Mouse (Mus musculus) kidney, postnatal 4 days (tissue): ENCODE data around the gene Carmil1.
"Not testable (repeated sequence)": the region's sequence is repeated elsewhere in the genome, so short reads cannot be mapped to it uniquely, and the experiment has no call there.

Experiments
- DNase-seq, 2 experiments: peaks; one replicate each; pipeline ENCODE4 v3.0.0; 2021; ENCODE audit warnings: mixed read lengths in 2 of 2

Gene Carmil1

DNA sequence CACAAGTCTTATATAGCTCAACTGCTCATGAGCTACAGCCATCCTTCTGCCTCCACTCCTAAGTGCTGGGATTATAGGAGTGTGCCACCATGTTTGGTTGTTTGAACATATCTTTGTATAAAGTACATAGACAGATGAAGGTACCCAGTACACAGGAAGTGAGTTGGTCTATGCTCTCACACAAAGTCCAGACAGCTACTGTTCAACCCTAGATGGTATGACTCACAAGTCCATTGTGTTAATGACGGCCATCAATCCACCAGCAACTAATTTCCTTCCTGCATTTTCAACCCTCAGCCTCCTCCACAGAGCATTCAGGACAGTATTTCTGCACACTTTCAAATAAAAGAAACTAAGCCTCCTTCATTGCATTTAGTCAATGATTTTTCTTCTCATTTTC is 132.0 kb downstream of the Carmil1 start:
- no peak for DNase-seq

DNA sequence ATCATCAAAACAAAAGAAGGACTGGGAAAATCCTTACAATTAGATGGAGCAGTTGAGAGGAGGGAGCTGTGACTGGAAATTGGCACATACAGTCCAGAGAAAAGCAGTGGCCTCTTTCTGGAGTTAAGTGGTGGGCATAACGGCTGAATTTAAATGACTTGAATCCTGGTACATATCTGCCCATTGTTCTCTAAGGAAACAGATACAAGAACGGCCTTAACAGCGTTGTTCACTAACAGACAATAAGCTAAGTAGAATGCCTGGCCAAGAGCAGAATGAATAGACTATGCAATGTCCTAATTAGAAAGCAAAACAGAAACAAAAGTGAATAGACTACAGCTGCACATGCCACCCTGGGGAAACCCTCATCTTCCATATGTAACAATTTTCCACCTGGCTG is 133.6 kb downstream of the Carmil1 start:
- DNase-seq, result no peak

DNA sequence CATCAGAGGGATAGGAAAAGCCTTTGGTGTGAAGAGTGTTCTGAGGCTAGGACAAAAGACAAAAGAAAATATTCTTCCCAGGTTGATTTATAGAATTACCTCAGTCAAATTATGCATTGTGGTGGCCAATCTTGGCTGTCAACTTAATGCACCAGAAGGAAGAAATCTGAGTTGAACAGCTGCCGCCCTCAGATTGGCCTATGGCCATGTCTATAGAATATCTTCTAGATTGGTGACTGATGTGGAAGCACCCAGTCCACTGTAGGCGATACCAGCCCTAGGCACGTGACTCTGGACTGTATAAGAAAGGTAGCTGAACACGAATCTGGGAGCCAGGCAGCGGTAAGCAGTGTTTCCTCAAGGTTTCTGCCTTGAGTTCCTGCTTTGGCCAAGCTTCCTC is 134.1 kb downstream of the Carmil1 start:
- no peak for DNase-seq

DNA sequence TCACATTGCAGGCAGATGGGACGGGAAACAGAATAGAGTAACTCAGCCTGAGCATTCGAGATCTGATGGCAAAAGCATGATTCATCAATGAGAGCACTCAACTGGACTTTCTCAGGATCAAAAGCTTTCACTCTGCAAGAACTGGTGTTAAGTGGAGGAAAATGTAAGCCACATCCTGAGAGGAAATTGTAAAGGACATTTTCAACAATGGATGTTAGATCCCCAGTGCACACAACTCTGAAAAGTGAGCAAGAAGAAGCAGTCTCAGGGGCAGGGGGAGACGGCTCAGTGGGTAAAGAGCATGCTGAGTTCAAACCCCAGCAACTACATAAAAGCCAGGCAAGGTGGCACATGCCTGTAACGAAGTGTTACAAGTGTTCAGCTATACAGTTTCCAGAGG is 135.7 kb downstream of the Carmil1 start:
- DNase-seq, result no peak

DNA sequence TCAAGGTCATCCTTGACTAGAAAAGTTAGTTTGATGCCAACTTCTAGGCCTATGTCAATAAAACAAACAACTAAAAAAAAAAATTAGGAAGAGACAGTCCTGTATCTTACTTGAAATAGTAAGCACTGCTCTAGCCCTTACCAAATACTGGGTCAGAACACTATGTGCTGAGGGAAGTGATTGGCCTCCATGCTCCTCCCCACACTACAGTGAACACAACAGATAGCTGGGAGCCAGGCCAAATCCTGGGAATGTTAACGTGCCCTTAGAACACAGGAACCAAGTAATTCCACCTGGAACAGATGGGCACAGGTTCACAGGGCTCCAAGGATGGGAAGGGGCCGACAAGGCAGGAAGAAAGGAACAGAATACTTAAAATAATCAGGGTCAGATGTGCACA is 136.5 kb downstream of the Carmil1 start:
- no peak for DNase-seq

DNA sequence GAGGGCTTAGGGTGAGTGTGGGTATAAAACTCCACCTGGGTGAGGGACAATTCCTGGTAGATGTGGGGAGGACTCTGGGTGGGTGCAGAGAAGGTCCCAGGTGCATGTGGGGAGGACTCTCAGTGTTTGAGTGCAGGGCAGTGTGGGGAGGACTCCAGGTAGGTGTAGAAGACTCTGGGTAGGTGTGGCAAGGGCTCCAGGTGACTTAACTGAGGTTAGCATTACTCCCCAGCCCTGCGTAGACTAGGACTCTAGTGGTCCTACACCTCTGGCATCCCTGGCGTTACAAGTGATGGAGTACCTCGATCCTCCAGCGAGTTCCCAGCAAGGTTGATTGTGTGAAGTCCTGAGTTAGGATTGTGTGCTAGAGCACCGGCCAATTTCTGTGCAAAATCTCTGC is 143.8 kb downstream of the Carmil1 start:
- DNase-seq, result no peak

DNA sequence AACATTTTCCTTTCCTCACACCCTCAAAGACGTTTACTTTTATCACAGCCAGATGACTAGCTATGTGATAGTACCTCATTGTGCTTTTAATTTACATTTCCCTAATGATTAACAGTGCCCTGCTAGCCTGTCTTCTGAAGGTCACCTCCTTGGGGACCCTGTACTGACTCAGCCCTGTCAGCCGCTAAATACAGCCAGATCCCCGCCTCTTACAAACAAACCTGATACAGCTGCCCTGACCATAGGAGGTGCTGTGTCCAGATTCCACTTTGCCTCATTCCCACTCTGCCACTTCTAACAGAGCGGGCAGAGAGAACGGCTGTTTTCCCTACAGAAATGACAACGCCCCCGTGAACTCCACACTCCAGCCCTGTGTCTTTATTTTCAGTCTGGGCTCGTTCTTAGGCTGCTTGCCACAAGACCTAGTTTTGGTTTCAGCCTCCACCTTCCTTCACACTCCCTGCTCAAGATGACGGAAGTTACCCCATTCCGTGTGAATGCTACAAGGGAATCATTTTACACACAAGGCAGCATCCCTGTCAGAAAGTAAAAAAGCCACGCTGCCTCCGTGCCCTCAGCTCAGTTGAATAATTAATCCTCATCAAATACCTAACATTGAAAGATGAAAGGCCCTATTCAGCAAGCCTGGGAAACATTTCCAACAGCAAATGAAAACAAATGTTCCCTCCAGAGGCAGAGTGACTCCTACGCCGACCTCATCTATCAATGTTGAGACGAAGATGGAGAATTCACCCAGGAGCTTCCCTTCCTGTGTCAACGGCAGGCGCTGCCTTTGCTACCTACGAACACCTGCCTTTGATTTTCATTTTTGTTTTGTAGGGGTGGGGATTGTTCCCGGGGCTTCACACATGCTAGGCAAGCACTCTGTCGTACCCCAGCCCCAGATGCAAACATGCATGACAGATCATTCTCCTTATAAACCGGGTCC is 145.0 kb downstream of the Carmil1 start:
- peak; percentile 29 to 47 for DNase-seq

DNA sequence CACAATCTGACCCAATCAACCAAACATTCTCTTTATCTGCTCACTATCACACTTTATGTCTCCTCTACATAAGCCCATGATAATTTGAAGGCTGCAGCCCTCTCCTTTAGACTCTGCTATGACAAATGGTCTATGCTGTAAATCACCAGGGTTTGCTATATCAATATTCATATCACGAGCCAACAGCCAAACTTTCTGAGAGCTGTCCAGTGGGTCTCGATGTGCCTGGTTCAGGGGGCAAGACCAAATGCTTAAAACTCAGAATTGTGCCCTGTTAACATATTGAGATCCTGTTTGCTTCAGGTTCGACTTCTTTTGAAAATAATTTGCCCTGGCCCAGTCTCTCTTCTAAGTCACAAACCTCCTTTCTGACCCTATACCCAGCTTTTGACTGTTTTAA is 147.7 kb downstream of the Carmil1 start:
- no peak for DNase-seq

DNA sequence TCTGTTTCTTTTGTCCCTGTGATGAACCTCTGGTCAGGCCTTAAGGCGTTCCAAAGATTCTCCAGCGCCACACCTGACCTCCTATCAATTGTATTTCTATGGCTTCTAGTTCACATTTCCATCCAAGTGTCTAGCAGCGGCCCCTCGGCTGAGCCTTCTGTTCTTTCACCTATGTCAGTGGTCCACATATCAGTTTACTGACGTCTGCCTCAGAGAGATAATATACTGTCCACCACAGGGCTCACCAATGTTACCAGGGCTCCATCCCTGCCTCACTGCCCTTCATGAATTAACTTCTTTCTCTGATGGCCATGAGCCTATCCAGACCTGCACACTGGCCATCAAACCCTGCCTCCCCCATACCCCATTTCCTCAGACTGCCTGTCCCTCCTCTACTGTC is 149.3 kb downstream of the Carmil1 start:
- DNase-seq, result no peak

DNA sequence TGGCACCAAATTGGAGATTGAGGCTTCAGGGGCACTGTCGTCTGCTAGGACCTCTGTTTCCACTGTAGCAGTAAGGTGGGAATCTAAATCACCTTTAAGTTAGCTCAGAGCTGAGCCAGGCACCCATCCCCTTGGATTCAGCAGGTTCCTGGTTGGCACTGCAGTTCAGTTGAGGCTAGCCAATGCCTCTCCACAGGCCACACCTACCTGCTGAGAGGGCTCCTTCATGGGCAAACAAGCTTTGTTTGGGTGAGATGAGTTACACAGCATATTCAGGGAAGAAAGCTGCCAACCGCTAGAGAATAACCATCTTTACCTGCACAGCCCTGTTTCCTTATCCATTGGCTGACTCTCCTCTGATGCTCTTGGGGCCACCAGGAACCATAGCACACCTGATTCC is 149.9 kb downstream of the Carmil1 start:
- no peak for DNase-seq

DNA sequence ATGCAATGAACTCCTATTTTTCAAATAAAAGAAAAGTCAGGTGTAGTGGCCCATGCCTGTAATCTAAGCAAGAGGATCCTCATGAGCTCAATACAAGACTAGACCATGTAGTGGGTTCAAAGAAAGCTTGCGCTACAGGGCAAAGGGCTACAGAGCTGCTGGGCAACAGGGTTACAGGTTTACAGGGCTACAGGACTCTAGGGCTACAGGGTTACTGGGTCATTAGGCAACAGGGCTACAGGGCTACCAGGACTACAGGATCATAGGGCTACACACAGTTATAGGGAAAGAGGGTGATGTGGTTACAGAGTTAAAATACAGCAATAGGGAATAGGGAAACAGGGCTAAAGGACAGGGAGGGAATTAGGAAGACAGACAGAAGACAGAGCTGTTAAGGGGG is 151.9 kb downstream of the Carmil1 start:
- DNase-seq, result no peak

DNA sequence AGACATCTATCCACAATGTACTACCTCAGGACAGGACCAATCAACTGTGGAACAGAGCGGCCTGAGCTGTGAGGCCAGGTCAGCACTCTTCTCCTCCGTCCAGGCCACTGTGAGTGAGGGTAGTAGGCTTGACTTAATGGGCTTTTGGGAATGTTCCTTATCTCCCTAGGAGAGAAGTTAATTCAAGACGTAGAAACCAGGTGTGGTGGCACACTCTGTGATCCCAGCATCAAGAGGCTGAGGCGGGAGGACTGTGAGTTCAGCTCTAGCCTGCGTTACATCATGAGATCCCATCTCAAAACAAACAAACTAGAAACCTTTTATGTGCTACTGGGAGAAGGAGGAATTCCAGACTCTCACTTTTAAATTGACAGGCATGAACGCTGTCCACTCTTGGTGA is 154.7 kb downstream of the Carmil1 start:
- DNase-seq, result no peak

DNA sequence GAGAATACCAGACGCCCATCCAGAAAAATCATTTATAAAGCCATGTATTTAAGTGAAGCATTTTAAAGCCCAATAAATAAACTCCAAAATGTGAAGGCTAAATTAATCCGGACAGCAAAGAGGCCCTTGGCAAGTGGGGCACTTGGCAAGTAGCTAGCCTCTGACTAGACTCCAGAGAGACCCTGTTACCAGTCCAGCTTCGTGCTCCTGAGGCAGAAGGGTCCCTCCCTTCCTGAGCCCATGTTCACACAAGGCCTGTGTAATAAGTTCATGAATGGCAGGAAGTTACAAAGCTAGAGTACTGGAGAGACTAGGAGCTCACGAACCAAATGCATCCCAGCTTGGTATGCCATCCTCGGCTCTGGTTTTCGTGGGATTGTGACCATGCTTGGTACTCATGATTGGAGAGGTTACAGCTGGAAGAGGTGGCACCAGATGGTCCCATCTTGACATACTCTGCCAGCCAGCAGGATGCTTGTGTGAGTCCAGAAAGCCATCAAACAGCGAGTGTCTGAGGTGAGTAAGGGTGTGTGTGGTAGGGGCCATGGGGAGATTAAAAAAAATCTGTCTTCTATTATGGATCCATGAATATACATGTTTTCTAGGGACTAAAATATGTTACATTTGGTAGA is 163.3 kb downstream of the Carmil1 start:
- no peak for DNase-seq

DNA sequence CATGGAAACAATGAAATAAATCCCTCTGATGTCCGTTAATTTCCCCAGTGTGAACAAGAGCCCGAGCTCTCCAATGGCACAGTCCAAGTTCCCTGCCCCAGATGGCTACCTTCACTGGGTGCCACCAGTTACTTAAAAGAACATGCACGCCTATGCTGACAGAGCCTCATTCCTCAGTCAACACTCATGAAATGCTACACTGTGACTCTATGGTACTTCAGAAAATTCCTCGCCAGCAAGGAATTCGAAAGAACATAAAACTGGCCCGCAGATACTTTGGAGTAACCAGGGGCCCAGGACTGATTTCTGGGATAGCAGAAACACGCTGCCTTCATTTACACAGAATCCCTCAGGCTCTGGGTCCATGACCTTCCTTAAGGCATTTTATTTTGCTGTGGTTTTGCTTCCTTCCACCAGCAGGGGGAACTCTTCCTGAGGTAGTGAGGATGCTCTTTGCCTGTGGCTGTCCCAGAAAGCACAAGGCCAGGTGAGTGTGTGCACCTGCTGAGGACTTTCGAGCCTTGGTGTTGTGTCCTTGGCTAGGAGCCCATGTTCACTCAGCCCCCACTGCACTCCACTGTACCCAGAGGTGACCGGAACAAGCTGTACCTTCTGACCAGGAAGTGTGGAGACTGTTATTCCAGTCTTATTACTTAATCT is 167.8 kb downstream of the Carmil1 start:
- DNase-seq, result peak; percentile 51 to 65

DNA sequence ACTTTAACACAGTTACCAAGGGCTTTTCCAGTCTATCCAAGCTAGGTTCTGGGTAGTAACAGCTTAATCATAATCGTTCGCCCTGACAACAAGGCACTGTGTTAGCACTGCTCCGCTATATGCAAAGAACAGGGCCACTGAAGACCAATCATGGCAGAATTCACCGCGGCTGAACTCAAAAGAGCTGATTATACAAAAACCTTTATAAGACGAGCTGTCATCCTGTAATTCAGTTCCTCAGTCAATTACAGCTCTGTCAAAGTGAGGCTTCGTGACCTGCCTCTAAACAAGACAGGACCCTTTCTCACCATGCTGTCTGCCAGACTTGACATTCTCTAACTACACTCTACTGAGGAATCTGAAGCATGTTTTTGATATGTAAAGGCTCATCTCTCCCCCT is 170.3 kb downstream of the Carmil1 start:
- DNase-seq, result no peak

DNA sequence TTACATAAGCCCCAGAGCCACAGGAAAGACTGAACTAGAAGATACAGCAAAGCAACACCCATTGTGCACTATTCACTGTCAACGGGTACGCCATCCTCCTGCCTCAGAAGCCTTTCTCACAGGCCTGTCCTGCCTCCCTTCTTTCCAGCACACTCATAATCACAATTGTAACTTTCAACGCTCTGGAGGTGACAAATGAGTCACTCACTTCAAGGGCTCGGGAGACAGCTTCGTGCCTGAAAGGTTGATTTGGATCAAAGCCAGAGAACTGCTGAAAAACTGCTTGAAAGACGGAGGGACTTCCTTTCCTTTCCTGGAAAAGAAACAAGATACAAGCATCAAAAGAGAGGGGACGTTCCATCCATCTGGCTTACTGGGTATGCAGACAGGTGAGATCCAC is 172.3 kb downstream of the Carmil1 start:
- no peak for DNase-seq

DNA sequence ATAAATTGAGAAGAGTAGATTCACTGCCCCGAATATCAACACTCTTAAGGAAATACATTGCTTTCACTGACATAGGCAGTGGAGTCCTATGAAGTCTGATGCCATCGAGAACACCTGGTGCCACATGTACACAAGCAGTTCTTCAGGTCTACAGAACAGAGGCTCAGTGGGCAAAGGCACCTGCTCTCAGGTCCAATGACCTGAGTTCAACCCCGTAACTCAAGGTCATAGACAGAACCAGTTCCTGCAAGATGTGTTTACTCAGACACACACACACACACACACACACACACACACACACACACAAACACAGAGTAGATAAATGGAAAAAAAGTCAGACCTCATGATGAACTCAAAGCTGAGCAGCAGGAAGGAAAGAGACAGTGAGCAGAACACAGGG is 173.5 kb downstream of the Carmil1 start:
- DNase-seq, result no peak

DNA sequence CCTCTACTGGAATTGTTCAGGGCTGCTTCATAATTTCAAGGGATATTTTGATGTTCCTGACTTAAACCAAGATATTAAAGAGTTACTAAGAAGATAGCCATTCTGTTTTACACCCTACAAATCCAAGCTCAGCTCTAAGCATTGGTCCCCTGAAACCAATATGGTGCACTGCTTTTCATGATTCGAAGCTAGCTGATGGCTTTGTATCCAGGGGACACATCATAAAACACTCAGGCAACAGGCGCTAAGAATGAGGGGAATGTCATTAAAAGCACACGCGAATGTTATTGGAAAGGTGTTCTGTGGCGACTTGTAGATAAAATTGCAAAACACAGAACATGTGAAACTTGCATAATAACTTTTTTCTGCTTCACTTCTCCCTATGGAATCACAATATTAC is 174.8 kb downstream of the Carmil1 start:
- DNase-seq, result no peak

DNA sequence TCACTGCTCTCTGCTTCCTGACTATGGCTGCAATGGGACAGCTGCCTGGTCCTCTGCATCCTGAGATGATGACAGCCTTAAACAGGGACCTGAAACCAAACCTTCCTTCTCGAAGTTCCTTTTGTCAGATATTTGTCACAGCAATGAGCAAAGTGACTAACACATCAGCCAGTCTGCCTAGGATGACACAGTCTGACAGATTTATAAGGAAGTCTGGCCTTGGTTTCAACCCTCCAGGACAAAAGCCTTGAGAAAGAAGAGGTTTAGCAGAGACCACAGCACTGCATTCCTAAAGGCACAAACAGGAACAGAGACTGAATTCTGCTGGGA is 175.3 kb downstream of the Carmil1 start:
- DNase-seq, result no peak

DNA sequence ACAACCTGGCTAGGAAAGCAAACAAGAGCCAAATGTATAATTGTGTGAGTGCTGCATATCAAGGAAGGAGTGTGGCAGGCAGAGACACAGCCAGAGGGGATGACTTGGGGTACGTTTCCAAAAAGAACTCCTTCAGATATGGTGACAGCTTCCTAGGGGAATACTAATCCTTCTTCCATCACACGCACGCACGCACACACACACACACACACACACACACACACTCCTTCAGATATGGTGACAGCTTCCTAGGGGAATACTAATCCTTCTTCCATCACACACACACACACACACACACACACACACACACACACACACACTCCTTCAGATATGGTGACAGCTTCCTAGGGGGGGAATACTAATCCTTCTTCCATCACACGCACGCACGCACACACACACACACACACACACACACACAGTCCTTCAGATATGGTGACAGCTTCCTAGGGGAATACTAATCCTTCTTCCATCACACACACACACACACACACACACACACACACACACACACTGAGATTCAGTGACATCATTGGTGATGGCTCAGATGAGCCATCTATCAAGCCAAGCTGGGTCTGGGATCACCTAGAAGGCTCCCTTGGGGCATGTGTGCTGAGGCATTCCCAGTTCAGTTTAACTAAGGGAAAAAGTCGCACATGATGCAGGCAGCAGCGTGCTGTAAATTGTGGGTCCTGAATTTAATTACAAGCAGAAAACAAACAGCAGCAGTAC is 175.8 kb downstream of the Carmil1 start:
- not testable (repeated sequence) for DNase-seq

DNA sequence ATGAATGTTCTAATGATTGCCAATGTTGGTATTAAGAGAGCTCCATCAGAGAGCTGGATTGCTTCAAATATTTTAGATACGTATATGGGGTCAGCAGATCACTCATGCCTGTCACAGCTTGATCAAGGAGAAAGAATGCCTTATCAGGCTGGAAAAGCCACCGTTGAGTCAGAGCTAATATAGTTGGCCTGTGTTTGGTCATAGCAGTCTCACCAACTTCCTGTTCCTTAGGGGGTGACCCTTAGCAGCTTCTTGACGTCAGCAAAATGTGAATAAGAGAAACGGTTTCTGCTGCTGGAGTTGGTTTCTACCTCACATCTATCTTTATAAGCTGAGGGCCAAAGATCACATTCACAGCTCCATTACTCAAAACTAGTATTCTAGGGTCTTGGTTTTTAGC is 176.6 kb downstream of the Carmil1 start:
- DNase-seq, result no peak

DNA sequence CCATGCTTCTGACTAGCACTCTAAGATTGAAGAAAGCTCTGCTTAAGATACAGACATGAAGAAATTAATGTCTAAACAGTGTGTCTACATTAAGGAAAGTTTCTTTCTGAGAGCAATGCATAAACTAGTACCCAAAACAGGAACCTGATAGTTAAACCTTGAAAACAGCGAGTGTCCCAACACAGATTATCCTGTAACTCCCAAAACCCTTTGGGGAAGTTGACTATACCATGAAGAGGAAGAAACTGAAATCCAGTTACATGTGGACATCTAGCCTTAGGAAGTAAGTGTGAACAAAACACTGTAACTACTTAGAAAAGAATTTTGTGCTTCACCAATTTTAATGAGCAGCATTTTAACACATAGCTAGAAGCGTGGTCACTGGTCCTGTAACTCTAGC is 177.4 kb downstream of the Carmil1 start:
- DNase-seq, result no peak

DNA sequence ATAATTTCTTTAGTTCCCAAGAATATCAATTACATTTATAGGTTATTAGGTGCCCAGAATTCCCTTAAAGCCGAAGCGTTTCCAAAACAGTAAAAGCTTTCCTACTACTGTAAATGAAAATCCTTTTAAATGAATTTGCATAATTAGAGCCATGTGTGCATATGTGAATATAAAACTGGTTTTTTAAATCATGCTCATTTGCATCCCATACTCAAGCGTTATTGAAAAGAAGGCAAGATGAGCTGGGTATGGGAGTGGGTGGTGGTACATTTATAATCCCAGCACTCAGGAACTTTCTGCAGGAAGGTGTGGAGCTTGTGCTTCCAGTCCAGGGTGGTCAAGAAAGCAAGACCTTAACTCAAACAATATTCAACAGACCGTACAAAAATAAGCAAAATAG is 178.3 kb downstream of the Carmil1 start:
- no peak for DNase-seq
